Mouse (Mus musculus) midbrain, embryonic 14.5 days (tissue): ENCODE results near the gene B630019K06Rik. TPM values are rescaled to one million over a fixed set of nuclear protein-coding genes. Genes with fewer than 3 reads are reported as not detected.
"Not testable (repeated sequence)": the region's sequence is repeated elsewhere in the genome, so short reads cannot be mapped to it uniquely, and the experiment has no call there.

Experiments used
- ATAC-seq: fragments of 200-750 bp; cut with Nextera tagmentation; 2 replicates; pipeline ENCODE4 v1.8.0; 2017; ENCODE audit warnings: moderate number of reproducible peaks, moderate library complexity; ENCODE audit not compliant: low FRiP score, low TSS enrichment
- DNase-seq: peaks from one replicate; pipeline ENCODE4 v3.0.0-alpha.2; 2015
- H3K27ac ChIP-seq: fragments of 300-500 bp; sonication (generic); replicated peaks from 2 replicates; pipeline ENCODE4 v1.5.1; 2014; ENCODE audit warnings: mild to moderate bottlenecking, low read depth, low read length, moderate library complexity
- H3K27me3 ChIP-seq: fragments of 300-500 bp; sonication (generic); 2 replicates; pipeline ENCODE4 v1.6.1; 2014; ENCODE audit warnings: low read length, control low read depth, mixed read lengths; ENCODE audit not compliant: control insufficient read depth, insufficient read depth
- H3K36me3 ChIP-seq: fragments of 300-500 bp; sonication (generic); 2 replicates; pipeline ENCODE4 v1.6.1; 2014; ENCODE audit warnings: low read length, control low read depth; ENCODE audit not compliant: control insufficient read depth, insufficient read depth
- H3K4me1 ChIP-seq: fragments of 300-500 bp; sonication (generic); 2 replicates; pipeline ENCODE4 v1.6.1; 2014; ENCODE audit warnings: mild to moderate bottlenecking, antibody characterized with exemption, low read length, control low read depth; ENCODE audit not compliant: control insufficient read depth, insufficient read depth
- H3K4me2 ChIP-seq: fragments of 300-500 bp; sonication (generic); 2 replicates; pipeline ENCODE4 v1.6.1; 2014; ENCODE audit warnings: mild to moderate bottlenecking, low read length, moderate library complexity
- H3K4me3 ChIP-seq: fragments of 300-500 bp; sonication (generic); replicated peaks from 2 replicates; pipeline ENCODE4 v1.5.1; 2014; ENCODE audit warnings: low read depth, low read length
- H3K9ac ChIP-seq: fragments of 300-500 bp; sonication (generic); replicated peaks from 2 replicates; pipeline ENCODE4 v1.6.1; 2014; ENCODE audit warnings: mild to moderate bottlenecking, low read length, moderate library complexity
- H3K9me3 ChIP-seq: fragments of 300-500 bp; sonication (generic); 2 replicates; pipeline ENCODE4 v1.6.1; 2016; ENCODE audit warnings: low read length, control low read depth, mixed read lengths; ENCODE audit not compliant: control insufficient read depth
- WGBS: fragments of 180-500 bp; shearing (Covaris S2); extraction: QIAGEN DNeasy Blood & Tissue Kit; methylation state at CpG from one replicate; pipeline ENCODE4 v1.1.7; 2014; 5-methylcytosine and 5-hydroxymethylcytosine counted together
- polyA plus RNA-seq: library from polyadenylated mRNA; unstranded; fragments of >200 nt; fragmentation: Nextera tagmentation; extraction: Ambion mirVana; gene quantifications from 2 replicates; pipeline ENCODE4 v1.2.1, GENCODE M21; 2014

The B630019K06Rik gene
- 34.3 and 39.3 TPM in 2 replicates for polyA plus RNA-seq

GRCm38 (mm10) chrX:8892343-8893155, at the start of gene B630019K06Rik:
B630019K06Rik (plus strand) TSS chrX:8892382.
- DNase-seq = peak; percentile 79
- peak within 1 kb of the TSS; percentile 64 for H3K4me2 ChIP-seq
- peak within 1 kb of the TSS; percentile 84 for H3K9ac ChIP-seq
- peak within 1 kb of the TSS; percentile 90 for H3K27ac ChIP-seq
- ATAC-seq = peak; percentile 87
- H3K9me3 ChIP-seq = no peaks in the 10 kb centered on the region
- H3K4me1 ChIP-seq = 0 out of 2 replicates have a peak, but pooled peaks cover 3% of the 10 kb centered on the region
- H3K4me3 ChIP-seq = peak within 1 kb of the TSS; percentile 58
- peaks cover 4% of the 10 kb centered on the region; the same call in 1 of the 2 replicates for H3K36me3 ChIP-seq
- 21% methylated on average over 86 of the region's 95 CpGs for WGBS
- H3K27me3 ChIP-seq = no peaks in the 10 kb centered on the region

- Histone ChIP-seq H3K4me3 (no peak within 1 kb of the TSS), H3K4me1 (no peaks in the 10 kb centered on the region), H3K4me2 (no peak within 1 kb of the TSS), H3K9ac (no peak within 1 kb of the TSS), H3K27ac (no peak within 1 kb of the TSS), H3K36me3 (no peaks in the 10 kb centered on the region), H3K27me3 (no peaks in the 10 kb centered on the region), H3K9me3 (no peaks in the 10 kb centered on the region; the same call in 1 of the 2 replicates)
- ATAC-seq = no peak
- WGBS = 75% methylated on average over 1 of the region's 1 CpGs
- DNase-seq = no peak
Measured at GRCm38 (mm10) chrX:8843694-8844093, 48.5 kb upstream of the B630019K06Rik start, which contains the start of gene Gm6592. Gm6592 (plus strand) TSS chrX:8843994.

- Histone ChIP-seq H3K36me3 (no peaks in the 10 kb centered on the region), H3K27ac (no peak overlapping the region), H3K9me3 (no peaks in the 10 kb centered on the region), H3K9ac (no peak overlapping the region), H3K4me3 (no peak overlapping the region), H3K27me3 (no peaks in the 10 kb centered on the region), H3K4me1 (no peaks in the 10 kb centered on the region), H3K4me2 (no peak overlapping the region)
- ATAC-seq (no peak), DNase-seq (no peak)
- 92% methylated on average over 10 of the region's 10 CpGs for WGBS
Measured at GRCm38 (mm10) chrX:8852486-8852885, 39.7 kb upstream of the B630019K06Rik start.

DNA sequence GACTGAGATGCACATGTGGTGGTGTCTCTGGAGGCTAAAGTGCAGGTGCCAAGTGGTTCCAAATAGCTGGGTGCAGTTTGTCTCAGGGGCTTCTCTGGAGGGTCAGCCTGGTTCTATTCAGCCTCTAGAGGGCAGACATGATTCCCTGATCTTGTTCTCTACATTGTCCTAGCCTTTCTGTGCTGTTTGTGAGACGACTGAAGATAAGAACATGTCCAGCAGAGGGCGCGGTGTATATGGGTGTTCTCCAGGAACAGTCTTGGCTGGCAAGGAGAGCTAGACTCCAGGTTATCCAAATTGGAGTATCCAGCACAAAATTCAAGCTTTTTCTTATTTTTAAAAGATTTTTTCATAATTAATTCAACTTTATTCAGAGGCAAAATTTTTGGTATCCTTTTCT, 27.9 kb upstream of the B630019K06Rik start:
- H3K9me3 ChIP-seq, H3K36me3 ChIP-seq, H3K9ac ChIP-seq, H3K4me3 ChIP-seq, H3K27me3 ChIP-seq, H3K27ac ChIP-seq, H3K4me2 ChIP-seq, H3K4me1 ChIP-seq: not testable (repeated sequence)
- peak; percentile 86 for DNase-seq
- 10% methylated on average over 3 of the region's 3 CpGs for WGBS
- ATAC-seq = peak; percentile 57; the same call in 1 of the 2 replicates

- H3K4me2 ChIP-seq, ATAC-seq: not testable (repeated sequence)
- 92% methylated on average over 3 of the region's 4 CpGs for WGBS
Measured at GRCm38 (mm10) chrX:8873953-8874352, 18.2 kb upstream of the B630019K06Rik start, which contains the start of gene Gm5751. Gm5751 (plus strand) TSS chrX:8874253.

DNA sequence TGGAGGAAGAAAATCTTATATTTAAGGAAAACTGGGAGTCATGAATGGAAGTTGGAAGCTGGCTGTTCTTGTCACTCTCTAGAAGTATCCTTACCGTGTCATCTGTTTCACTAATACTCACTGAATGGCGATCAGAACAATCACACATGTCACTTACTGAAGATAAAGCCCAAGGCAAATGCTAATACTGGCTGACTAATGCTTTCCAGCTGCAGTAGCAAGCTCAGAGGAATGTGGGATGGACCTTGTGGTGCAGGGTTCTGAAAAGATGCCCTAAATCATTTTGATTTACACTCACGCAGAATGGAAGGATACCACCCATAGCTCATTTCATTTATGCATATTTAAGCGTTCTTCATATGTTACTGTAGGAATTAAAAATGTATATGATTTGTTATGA, 7.8 kb upstream of the B630019K06Rik start:
- no peak for ATAC-seq

More at GRCm38 (mm10) chrX:8873953-8874352, 18.2 kb upstream of the B630019K06Rik start, which contains the start of gene Gm5751:
- not testable (repeated sequence) for H3K4me1 ChIP-seq, H3K9ac ChIP-seq, H3K27ac ChIP-seq, H3K4me3 ChIP-seq, H3K9me3 ChIP-seq, H3K36me3 ChIP-seq, DNase-seq, H3K27me3 ChIP-seq

GRCm38 (mm10) chrX:8891975-8892342, 223 bp upstream of the B630019K06Rik start:
- Histone ChIP-seq H3K27me3 (no peaks in the 10 kb centered on the region), H3K4me2 (peak overlapping the region; percentile 64), H3K27ac (peak overlapping the region; percentile 90), H3K4me3 (peak overlapping the region; percentile 58), H3K36me3 (peaks cover 4% of the 10 kb centered on the region; the same call in 1 of the 2 replicates), H3K9me3 (no peaks in the 10 kb centered on the region), H3K4me1 (0 out of 2 replicates have a peak, but pooled peaks cover 3% of the 10 kb centered on the region), H3K9ac (peak overlapping the region; percentile 84)
- no peak for DNase-seq
- WGBS = 47% methylated on average over 3 of the region's 9 CpGs
- ATAC-seq = no peak

More for the DNA sequence above, 7.8 kb upstream of the B630019K06Rik start:
- WGBS = 63% methylated on average over 4 of the region's 4 CpGs
- H3K36me3 ChIP-seq = peaks cover 4% of the 10 kb centered on the region; the same call in 1 of the 2 replicates
- no peak overlapping the region for H3K27ac ChIP-seq
- H3K9ac ChIP-seq = no peak overlapping the region
- H3K9me3 ChIP-seq = no peaks in the 10 kb centered on the region
- H3K4me1 ChIP-seq = no peaks in the 10 kb centered on the region
- no peak for DNase-seq
- H3K4me3 ChIP-seq = no peak overlapping the region
- H3K27me3 ChIP-seq = no peaks in the 10 kb centered on the region
- no peak overlapping the region for H3K4me2 ChIP-seq

DNA sequence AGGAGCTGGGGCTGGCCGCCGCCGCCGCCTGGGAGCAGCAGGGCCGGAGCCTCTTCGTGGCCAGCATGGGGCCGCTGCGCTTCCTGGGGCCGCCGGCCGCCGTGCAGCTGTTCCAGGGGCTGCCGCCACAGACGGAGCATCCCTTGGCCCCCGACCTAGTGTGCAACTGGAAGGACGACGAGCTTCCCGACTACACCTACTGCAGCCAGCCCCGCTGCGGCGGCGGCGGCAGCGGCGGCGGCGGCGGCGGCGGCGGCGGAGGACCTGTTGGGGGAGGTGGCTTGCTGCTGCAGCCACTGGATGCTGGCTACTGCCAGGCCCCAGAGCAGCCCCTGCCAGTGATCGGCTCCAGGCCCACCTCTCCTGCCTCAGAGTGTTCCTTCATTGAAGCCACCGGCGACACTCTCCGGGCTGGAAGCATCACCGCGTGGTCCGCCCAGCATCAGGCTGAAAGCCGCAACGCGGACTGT, 1.0 kb downstream of the B630019K06Rik start:
- peak; percentile 46 for DNase-seq
- H3K4me1 ChIP-seq = 0 out of 2 replicates have a peak, but pooled peaks cover 3% of the 10 kb centered on the region
- no peaks in the 10 kb centered on the region for H3K9me3 ChIP-seq
- peak overlapping the region; percentile 90 for H3K27ac ChIP-seq
- 24% methylated on average over 39 of the region's 42 CpGs for WGBS
- H3K9ac ChIP-seq = peak overlapping the region; percentile 84
- ATAC-seq = peak; percentile 66
- peak overlapping the region; percentile 64 for H3K4me2 ChIP-seq
- no peaks in the 10 kb centered on the region for H3K27me3 ChIP-seq
- peaks cover under 1% of the 10 kb centered on the region; the same call in 1 of the 2 replicates for H3K36me3 ChIP-seq
- H3K4me3 ChIP-seq = peak overlapping the region; percentile 58
